Mouse (Mus musculus): ENCODE measurements around the gene Plb1. TPM values are rescaled to one million over a fixed set of nuclear protein-coding genes. Genes with fewer than 3 reads are reported as not detected.

The Plb1 gene
- total and polyA plus RNA-seq, 3 experiments = 0.51 to 2.3 (median 0.66) TPM

DNA sequence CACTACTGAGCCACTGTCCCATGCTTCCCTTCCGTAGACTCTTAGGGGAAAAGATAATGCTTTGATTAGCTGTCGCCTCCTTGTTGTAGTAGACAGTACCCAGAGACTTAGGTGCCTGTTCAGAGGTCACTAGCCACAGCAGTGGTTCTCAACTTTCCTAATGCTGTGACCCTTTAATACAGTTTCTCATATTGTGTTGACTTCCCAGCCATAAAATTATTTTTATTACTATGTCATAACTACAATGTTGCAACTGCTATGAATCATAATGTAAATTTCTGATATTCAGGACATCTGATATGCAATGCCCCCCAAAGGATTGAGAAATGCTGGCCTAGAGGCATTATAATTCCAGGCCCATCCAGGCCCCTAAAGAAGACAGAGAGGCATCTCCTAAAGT, 177.2 kb downstream of the Plb1 start:
- in situ Hi-C loops (cut with MboI; ENCODE audit: low pct_ligation_motif_present, low pct_unique_long_range_greater_than_20kb, low sequenced_read_pairs) = no loop called here
- no peak overlapping the region for H3K4me3 ChIP-seq (replicated peaks in 1 of 3; ENCODE audit: low read depth in 2 of 3, low read length in 2 of 3, poor library complexity in 1 of 3)
- no peaks in the 10 kb centered on the region for H3K9me3 ChIP-seq (replicated peaks; ENCODE audit: low read length)
- no peaks in the 10 kb centered on the region for H3K79me2 ChIP-seq (replicated peaks; ENCODE audit: control insufficient read depth, extremely low read depth, insufficient read depth, poor library complexity, severe bottlenecking)
- no peaks in the 10 kb centered on the region for H3K36me3 ChIP-seq (replicated peaks in 1 of 2; ENCODE audit: control insufficient read depth in 1 of 2, insufficient read depth in 1 of 2, low read length in 1 of 2)
- no peaks in the 10 kb centered on the region for H3K27me3 ChIP-seq (replicated peaks)
- no peak for DNase-seq (ENCODE audit: extremely low read depth)
- TF ChIP-seq SIN3A (IDR thresholded peaks at IDR 0.05; ENCODE audit: low read length) = no peak
- no peak for TF ChIP-seq CHD2 (IDR thresholded peaks at IDR 0.05; ENCODE audit: low read length)
- TF ChIP-seq ELF1 (IDR thresholded peaks at IDR 0.05; ENCODE audit: low read depth, low read length) = no peak
- no peak for TF ChIP-seq UBTF (IDR thresholded peaks at IDR 0.05; ENCODE audit: low read depth, low read length)
- dilution Hi-C loops (cut with MboI; ENCODE audit: extremely low pct_ligation_motif_present, extremely low pct_unique_long_range_greater_than_20kb, low sequenced_read_pairs) = no loop called here
- no peak overlapping the region for H3K27ac ChIP-seq (ENCODE audit: insufficient read depth, low read depth)
- no peak overlapping the region for H3K4me2 ChIP-seq (ENCODE audit: insufficient read depth, low read depth, poor library complexity, severe bottlenecking)
- peaks cover 10 to 53% of the 10 kb centered on the region in 2 experiments for H3K4me1 ChIP-seq (ENCODE audit: control insufficient read depth in 1 of 2, insufficient read depth in 2 of 2)
- no peak overlapping the region for H3K9ac ChIP-seq (ENCODE audit: insufficient read depth, low read depth)

DNA sequence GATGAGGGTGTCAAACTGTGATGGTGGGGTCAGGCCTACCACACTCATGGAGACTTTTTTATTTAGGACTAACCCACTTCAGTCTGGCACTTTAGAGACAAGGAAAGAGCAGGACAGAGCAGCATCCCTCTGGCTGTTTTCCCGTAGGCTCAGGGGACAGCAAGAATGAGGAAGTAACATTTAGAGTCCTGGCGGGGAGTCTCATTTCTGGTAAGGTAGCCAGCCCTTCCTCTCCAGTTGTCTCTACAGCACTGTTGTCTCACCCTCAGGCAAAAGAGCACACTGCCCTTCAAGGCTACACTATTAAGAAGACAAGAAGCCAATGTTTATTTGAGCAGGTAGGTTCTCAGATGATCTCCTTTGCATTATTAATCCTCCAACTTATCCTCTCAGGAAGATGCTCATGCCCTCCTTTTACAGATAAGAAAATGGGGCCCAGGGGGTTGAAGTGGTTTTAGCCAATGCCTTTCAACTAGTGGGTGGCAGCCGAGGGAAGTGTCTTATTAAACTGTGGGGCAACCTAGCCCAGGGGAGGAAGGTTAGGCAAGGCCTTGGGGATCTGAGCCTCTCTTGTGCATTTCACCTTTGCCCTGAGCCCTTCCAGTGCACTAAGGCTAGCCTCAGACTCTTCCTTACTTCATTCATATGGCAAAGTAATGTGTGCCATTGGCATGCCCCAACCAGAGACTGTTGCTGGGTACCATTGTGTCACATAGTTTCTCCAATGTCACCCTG, 178.6 kb downstream of the Plb1 start:
- no peaks in the 10 kb centered on the region for H3K79me2 ChIP-seq (replicated peaks; ENCODE audit: control insufficient read depth, extremely low read depth, insufficient read depth, poor library complexity, severe bottlenecking)
- TF ChIP-seq ZNF384 (IDR thresholded peaks at IDR 0.05; ENCODE audit: low read depth, low read length) (no peak), CHD1 (IDR thresholded peaks at IDR 0.05; ENCODE audit: low read depth, low read length) (no peak), SMC3 (IDR thresholded peaks at IDR 0.05; ENCODE audit: low read depth, low read length) (no peak), EP300 (IDR thresholded peaks at IDR 0.05; ENCODE audit: low read length) (no peak), CTCF (conservative IDR thresholded peaks at IDR 0.05 in 1 of 2, IDR thresholded peaks at IDR 0.05 in 1 of 2; ENCODE audit: low read depth in 2 of 2, low read length in 2 of 2) (no peak), KAT2A (IDR thresholded peaks at IDR 0.05; ENCODE audit: insufficient replicate concordance, low read length) (no peak), UBTF (IDR thresholded peaks at IDR 0.05; ENCODE audit: low read depth, low read length) (no peak), ETS1 (conservative IDR thresholded peaks at IDR 0.05; ENCODE audit: low read depth, low read length) (no peak), E2F4 (IDR thresholded peaks at IDR 0.05; ENCODE audit: insufficient replicate concordance, low read depth, low read length) (no peak), TCF12 (IDR thresholded peaks at IDR 0.05; ENCODE audit: low read depth, low read length) (no peak), GABPA (IDR thresholded peaks at IDR 0.05; ENCODE audit: insufficient replicate concordance, low read depth, low read length) (no peak), MEF2A (IDR thresholded peaks at IDR 0.05; ENCODE audit: borderline replicate concordance, low read depth, low read length) (no peak), RCOR1 (conservative IDR thresholded peaks at IDR 0.05; ENCODE audit: low read depth, low read length) (no peak), JUND (conservative IDR thresholded peaks at IDR 0.05; ENCODE audit: low read depth, low read length) (no peak), POLR2A (IDR thresholded peaks at IDR 0.05; ENCODE audit: low read depth, low read length) (no peak), NELFE (IDR thresholded peaks at IDR 0.05; ENCODE audit: low read depth, low read length) (no peak), CHD2 (IDR thresholded peaks at IDR 0.05; ENCODE audit: low read length) (no peak)
- H3K4me1 ChIP-seq (ENCODE audit: control insufficient read depth in 1 of 2, insufficient read depth in 2 of 2) = peaks cover 10 to 45% of the 10 kb centered on the region in 2 experiments
- no peak overlapping the region for H3K4me3 ChIP-seq (replicated peaks in 1 of 3; ENCODE audit: low read depth in 2 of 3, low read length in 2 of 3, poor library complexity in 1 of 3)
- in situ Hi-C loops (cut with MboI; ENCODE audit: low pct_ligation_motif_present, low pct_unique_long_range_greater_than_20kb, low sequenced_read_pairs) (no loop called here), dilution Hi-C loops (cut with MboI; ENCODE audit: extremely low pct_ligation_motif_present, extremely low pct_unique_long_range_greater_than_20kb, low sequenced_read_pairs) (no loop called here)
- H3K27ac ChIP-seq (ENCODE audit: insufficient read depth, low read depth) = no peak overlapping the region
- no peaks in the 10 kb centered on the region for H3K27me3 ChIP-seq (replicated peaks)
- H3K9ac ChIP-seq (ENCODE audit: insufficient read depth, low read depth) = no peak overlapping the region
- H3K9me3 ChIP-seq (replicated peaks; ENCODE audit: low read length) = no peaks in the 10 kb centered on the region
- no peak for DNase-seq (ENCODE audit: extremely low read depth)
- H3K4me2 ChIP-seq (ENCODE audit: insufficient read depth, low read depth, poor library complexity, severe bottlenecking) = no peak overlapping the region
- no peaks in the 10 kb centered on the region for H3K36me3 ChIP-seq (replicated peaks in 1 of 2; ENCODE audit: control insufficient read depth in 1 of 2, insufficient read depth in 1 of 2, low read length in 1 of 2)
